Mouse (Mus musculus): Measurements from ENCODE around the gene Cnbd2.

Gene Cnbd2

GRCm38 (mm10) chr2:156312297-156312897 is at the start of gene Cnbd2, which contains the start of gene Scand1:
Gene Cnbd2 (plus strand): TSS chr2:156312299.
Gene Scand1 (minus strand): TSS chr2:156312704.
- DNase-seq: peak; percentile 93

- DNase-seq: no peak
Observed at GRCm38 (mm10) chr2:156263204-156263893, 48.8 kb upstream of the Cnbd2 start.

GRCm38 (mm10) chr2:156267636-156268035 is 44.5 kb upstream of the Cnbd2 start:
- no peak for DNase-seq

GRCm38 (mm10) chr2:156272553-156272952 is 39.5 kb upstream of the Cnbd2 start:
- no peak for DNase-seq

- peak; percentile 88 for DNase-seq
Observed at GRCm38 (mm10) chr2:156278226-156279017, 33.7 kb upstream of the Cnbd2 start.

GRCm38 (mm10) chr2:156281227-156281626 is 30.9 kb upstream of the Cnbd2 start:
- no peak for DNase-seq

- DNase-seq: no peak
Observed at GRCm38 (mm10) chr2:156285161-156285560, 26.9 kb upstream of the Cnbd2 start.

- no peak for DNase-seq
Observed at GRCm38 (mm10) chr2:156286733-156287132, 25.4 kb upstream of the Cnbd2 start.

- DNase-seq: no peak
Observed at GRCm38 (mm10) chr2:156288222-156288621, 23.9 kb upstream of the Cnbd2 start.

- DNase-seq: no peak
Observed at GRCm38 (mm10) chr2:156289552-156290160, 22.4 kb upstream of the Cnbd2 start.

- DNase-seq: no peak
Observed at GRCm38 (mm10) chr2:156291998-156292397, 20.1 kb upstream of the Cnbd2 start.

GRCm38 (mm10) chr2:156295601-156296063 is 16.5 kb upstream of the Cnbd2 start:
- no peak for DNase-seq

- DNase-seq: no peak
Observed at GRCm38 (mm10) chr2:156296190-156296589, 15.9 kb upstream of the Cnbd2 start.

- peak; percentile 17 for DNase-seq
Observed at GRCm38 (mm10) chr2:156297653-156298052, 14.4 kb upstream of the Cnbd2 start.

- DNase-seq: no peak
Observed at GRCm38 (mm10) chr2:156298458-156298857, 13.6 kb upstream of the Cnbd2 start.

GRCm38 (mm10) chr2:156302063-156302462 is 10.0 kb upstream of the Cnbd2 start:
- no peak for DNase-seq

- DNase-seq: no peak
Observed at GRCm38 (mm10) chr2:156304351-156304750, 7.7 kb upstream of the Cnbd2 start.

GRCm38 (mm10) chr2:156305818-156306217 is 6.3 kb upstream of the Cnbd2 start:
- peak; percentile 58 for DNase-seq

- peak; percentile 21 for DNase-seq
Observed at GRCm38 (mm10) chr2:156307261-156307660, 4.8 kb upstream of the Cnbd2 start.

- no peak for DNase-seq
Observed at GRCm38 (mm10) chr2:156309948-156310347, 2.2 kb upstream of the Cnbd2 start.

- no peak for DNase-seq
Observed at GRCm38 (mm10) chr2:156310455-156310854, 1.6 kb upstream of the Cnbd2 start.

- no peak for DNase-seq
Observed at GRCm38 (mm10) chr2:156310945-156311344, 1.2 kb upstream of the Cnbd2 start.

GRCm38 (mm10) chr2:156311441-156311840 is 658 bp upstream of the Cnbd2 start:
- DNase-seq: no peak
